Mouse (Mus musculus) midbrain, embryonic 14.5 days (tissue): ENCODE data around the gene 6030468B19Rik. TPM values are rescaled to one million over a fixed set of nuclear protein-coding genes. Genes with fewer than 3 reads are reported as not detected.

Experiments
- ATAC-seq: fragments of 200-750 bp; cut with Nextera tagmentation; 2 replicates; pipeline ENCODE4 v1.8.0; 2017; ENCODE audit warnings: moderate number of reproducible peaks, moderate library complexity; ENCODE audit not compliant: low FRiP score, low TSS enrichment
- DNase-seq: peaks from one replicate; pipeline ENCODE4 v3.0.0-alpha.2; 2015
- H3K27ac ChIP-seq: fragments of 300-500 bp; sonication (generic); replicated peaks from 2 replicates; pipeline ENCODE4 v1.5.1; 2014; ENCODE audit warnings: mild to moderate bottlenecking, low read depth, low read length, moderate library complexity
- H3K27me3 ChIP-seq: fragments of 300-500 bp; sonication (generic); 2 replicates; pipeline ENCODE4 v1.6.1; 2014; ENCODE audit warnings: low read length, control low read depth, mixed read lengths; ENCODE audit not compliant: control insufficient read depth, insufficient read depth
- H3K36me3 ChIP-seq: fragments of 300-500 bp; sonication (generic); 2 replicates; pipeline ENCODE4 v1.6.1; 2014; ENCODE audit warnings: low read length, control low read depth; ENCODE audit not compliant: control insufficient read depth, insufficient read depth
- H3K4me1 ChIP-seq: fragments of 300-500 bp; sonication (generic); 2 replicates; pipeline ENCODE4 v1.6.1; 2014; ENCODE audit warnings: mild to moderate bottlenecking, antibody characterized with exemption, low read length, control low read depth; ENCODE audit not compliant: control insufficient read depth, insufficient read depth
- H3K4me2 ChIP-seq: fragments of 300-500 bp; sonication (generic); 2 replicates; pipeline ENCODE4 v1.6.1; 2014; ENCODE audit warnings: mild to moderate bottlenecking, low read length, moderate library complexity
- H3K4me3 ChIP-seq: fragments of 300-500 bp; sonication (generic); replicated peaks from 2 replicates; pipeline ENCODE4 v1.5.1; 2014; ENCODE audit warnings: low read depth, low read length
- H3K9ac ChIP-seq: fragments of 300-500 bp; sonication (generic); replicated peaks from 2 replicates; pipeline ENCODE4 v1.6.1; 2014; ENCODE audit warnings: mild to moderate bottlenecking, low read length, moderate library complexity
- H3K9me3 ChIP-seq: fragments of 300-500 bp; sonication (generic); 2 replicates; pipeline ENCODE4 v1.6.1; 2016; ENCODE audit warnings: low read length, control low read depth, mixed read lengths; ENCODE audit not compliant: control insufficient read depth
- WGBS: fragments of 180-500 bp; shearing (Covaris S2); extraction: QIAGEN DNeasy Blood & Tissue Kit; methylation state at CpG from one replicate; pipeline ENCODE4 v1.1.7; 2014; 5-methylcytosine and 5-hydroxymethylcytosine counted together
- polyA plus RNA-seq: library from polyadenylated mRNA; unstranded; fragments of >200 nt; fragmentation: Nextera tagmentation; extraction: Ambion mirVana; gene quantifications from 2 replicates; pipeline ENCODE4 v1.2.1, GENCODE M21; 2014

The 6030468B19Rik gene
- polyA plus RNA-seq, 1 experiment from 2014 or later: not detected

DNA sequence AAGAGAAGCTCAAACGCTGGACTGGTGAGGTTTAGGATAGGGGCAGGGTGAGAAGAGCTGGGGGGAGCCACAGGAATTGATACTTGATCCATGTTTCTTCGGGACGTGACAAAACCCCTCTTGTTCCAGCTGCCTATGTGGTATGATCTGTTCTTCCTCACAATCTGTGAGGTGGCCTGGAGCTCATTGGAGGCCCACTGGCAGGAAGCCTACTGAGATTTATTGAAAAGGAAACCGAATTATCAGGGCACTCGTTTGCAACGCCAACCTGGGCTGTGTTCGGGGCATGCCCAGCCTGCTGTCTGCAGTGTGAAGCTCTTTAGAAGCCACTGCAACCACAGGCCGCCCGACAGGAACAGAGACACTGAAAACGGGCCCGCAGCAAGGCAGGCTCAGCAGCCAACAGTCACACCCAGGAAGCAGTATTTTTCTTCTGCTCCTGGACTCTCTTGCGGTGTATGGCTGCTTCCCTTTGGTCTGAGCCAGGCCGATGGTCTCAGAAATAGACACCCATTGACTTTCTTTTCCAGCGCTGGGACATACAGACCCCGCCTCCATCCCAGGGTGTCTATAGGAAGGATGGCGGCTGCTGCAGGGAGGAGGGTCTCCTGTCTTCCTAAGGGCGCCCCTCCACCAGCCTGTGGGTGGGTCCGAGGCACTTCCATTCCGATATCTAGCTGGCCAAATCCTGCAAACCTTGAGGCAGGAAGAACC, 51.0 kb downstream of the 6030468B19Rik start:
- H3K4me1 ChIP-seq: peaks cover 13% of the 10 kb centered on the region
- H3K27me3 ChIP-seq: no peaks in the 10 kb centered on the region
- ATAC-seq (peak; percentile 85), DNase-seq (no peak)
- no peaks in the 10 kb centered on the region for H3K9me3 ChIP-seq
- peak overlapping the region; percentile 82 for H3K9ac ChIP-seq
- H3K4me3 ChIP-seq: peak overlapping the region; percentile 62
- peak overlapping the region; percentile 97 for H3K27ac ChIP-seq
- H3K36me3 ChIP-seq: no peaks in the 10 kb centered on the region
- peak overlapping the region; percentile 89 for H3K4me2 ChIP-seq
- 12% methylated on average over 19 of the region's 19 CpGs for WGBS

DNA sequence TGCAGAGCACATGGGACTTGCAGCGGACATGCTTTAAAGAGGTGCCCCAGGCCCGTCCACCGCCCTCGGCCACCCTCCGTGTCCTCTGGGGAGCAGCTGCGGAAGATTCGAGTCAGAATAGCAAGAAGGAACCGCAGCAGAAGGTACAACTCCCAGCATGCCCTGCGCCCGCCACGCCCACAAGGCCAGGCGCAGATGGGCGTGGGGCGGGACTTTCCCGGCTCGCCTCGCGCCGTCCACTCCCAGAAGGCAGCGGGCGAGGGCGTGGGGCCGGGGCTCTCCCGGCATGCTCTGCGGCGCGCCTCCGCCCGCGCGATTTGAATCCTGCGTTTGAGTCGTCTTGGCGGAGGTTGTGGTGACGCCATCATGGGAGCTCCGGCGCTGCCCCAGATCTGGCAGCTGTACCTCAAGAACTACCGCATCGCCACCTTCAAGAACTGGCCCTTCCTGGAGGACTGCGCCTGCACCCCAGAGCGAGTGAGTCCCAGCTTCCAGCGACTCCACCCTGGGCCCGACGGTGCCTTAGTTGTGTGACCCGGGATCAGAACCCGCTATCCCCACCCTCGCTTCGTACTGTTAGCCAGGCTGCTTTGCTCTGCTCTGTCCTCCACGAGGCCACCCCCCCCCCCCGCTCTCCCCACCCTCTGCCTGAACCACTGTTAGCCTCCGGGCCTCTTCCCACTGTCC, 51.7 kb downstream of the 6030468B19Rik start, which contains the start of gene Birc5:
Gene Birc5, plus strand, starts transcription at position 267 of the 687 bp plus-strand sequence.
- H3K4me1 ChIP-seq: peaks cover 13% of the 10 kb centered on the region
- peak; percentile 95 for ATAC-seq
- peak within 1 kb of the TSS; percentile 97 for H3K27ac ChIP-seq
- H3K4me2 ChIP-seq: peak within 1 kb of the TSS; percentile 89
- H3K9ac ChIP-seq: peak within 1 kb of the TSS; percentile 82
- peak; percentile 99 for DNase-seq
- peak within 1 kb of the TSS; percentile 62 for H3K4me3 ChIP-seq
- H3K36me3 ChIP-seq: no peaks in the 10 kb centered on the region
- WGBS: under 1% methylated on average over 51 of the region's 51 CpGs
- no peaks in the 10 kb centered on the region for H3K27me3 ChIP-seq
- H3K9me3 ChIP-seq: no peaks in the 10 kb centered on the region

- no peak for ATAC-seq
- H3K27me3 ChIP-seq: no peaks in the 10 kb centered on the region
Measured at GRCm38 (mm10) chr11:117852875-117853274, 55.4 kb downstream of the 6030468B19Rik start.

GRCm38 (mm10) chr11:117854241-117854640, 56.8 kb downstream of the 6030468B19Rik start:
- no peaks in the 10 kb centered on the region for H3K27me3 ChIP-seq
- H3K9me3 ChIP-seq: no peaks in the 10 kb centered on the region
- H3K36me3 ChIP-seq: 0 out of 2 replicates have a peak, but pooled peaks cover 3% of the 10 kb centered on the region
- WGBS: 96% methylated on average over 9 of the region's 9 CpGs
- H3K4me1 ChIP-seq: peaks cover 5% of the 10 kb centered on the region
- no peak overlapping the region for H3K27ac ChIP-seq
- H3K4me2 ChIP-seq: no peak overlapping the region
- no peak overlapping the region for H3K4me3 ChIP-seq
- DNase-seq (no peak), ATAC-seq (no peak)
- H3K9ac ChIP-seq: no peak overlapping the region

More at GRCm38 (mm10) chr11:117852875-117853274, 55.4 kb downstream of the 6030468B19Rik start:
- Histone ChIP-seq H3K9me3 (no peaks in the 10 kb centered on the region), H3K36me3 (0 out of 2 replicates have a peak, but pooled peaks cover 3% of the 10 kb centered on the region), H3K27ac (no peak overlapping the region), H3K4me1 (peaks cover 12% of the 10 kb centered on the region), H3K9ac (no peak overlapping the region), H3K4me3 (no peak overlapping the region), H3K4me2 (no peak overlapping the region)
- DNase-seq: no peak
- 94% methylated on average over 3 of the region's 3 CpGs for WGBS

DNA sequence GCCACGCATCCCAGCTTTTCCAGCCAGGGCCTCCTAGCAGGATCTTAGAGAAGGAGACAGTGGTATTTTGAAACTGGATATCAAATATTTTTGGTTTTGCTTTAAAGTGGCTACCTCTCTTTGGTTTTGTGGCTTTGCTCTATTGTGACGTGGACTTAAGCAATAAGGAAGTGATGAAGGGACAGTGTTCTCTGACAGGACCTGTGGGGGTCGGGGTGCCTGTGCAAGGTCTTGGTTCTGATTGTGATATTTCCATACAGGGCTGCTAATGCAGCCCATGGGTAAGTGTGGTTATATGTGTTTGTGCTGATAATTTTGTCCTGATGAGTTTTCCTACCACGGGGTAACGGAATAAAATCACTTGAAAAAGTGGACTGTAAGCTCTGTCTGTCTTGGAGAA, 57.9 kb downstream of the 6030468B19Rik start:
- ATAC-seq (no peak), DNase-seq (no peak)
- 0 out of 2 replicates have a peak, but pooled peaks cover 5% of the 10 kb centered on the region for H3K27me3 ChIP-seq
- H3K4me3 ChIP-seq: no peak overlapping the region
- WGBS: 97% methylated on average over 5 of the region's 5 CpGs
- H3K9ac ChIP-seq: no peak overlapping the region
- H3K36me3 ChIP-seq: 0 out of 2 replicates have a peak, but pooled peaks cover 3% of the 10 kb centered on the region
- no peak overlapping the region for H3K27ac ChIP-seq
- H3K4me1 ChIP-seq: no peaks in the 10 kb centered on the region
- no peaks in the 10 kb centered on the region for H3K9me3 ChIP-seq
- H3K4me2 ChIP-seq: no peak overlapping the region

GRCm38 (mm10) chr11:117855975-117856374, 58.5 kb downstream of the 6030468B19Rik start:
- ATAC-seq (no peak), DNase-seq (no peak)

More at GRCm38 (mm10) chr11:117855975-117856374, 58.5 kb downstream of the 6030468B19Rik start:
- Histone ChIP-seq H3K4me1 (no peaks in the 10 kb centered on the region), H3K36me3 (0 out of 2 replicates have a peak, but pooled peaks cover 3% of the 10 kb centered on the region), H3K27me3 (peaks cover 7% of the 10 kb centered on the region; the same call in 1 of the 2 replicates), H3K27ac (no peak overlapping the region), H3K4me2 (no peak overlapping the region), H3K4me3 (no peak overlapping the region), H3K9me3 (no peaks in the 10 kb centered on the region), H3K9ac (no peak overlapping the region)
- WGBS: 93% methylated on average over 1 of the region's 1 CpGs

Other genes with a start within 250 kb of the 6030468B19Rik start
- 34.0 and 35.1 TPM in 2 replicates for gene Tnrc6c, start 143.4 kb upstream of the 6030468B19Rik start, polyA plus RNA-seq
- 0.32 and 0.66 TPM in 2 replicates for gene Tmc8, start 15.6 kb upstream of the 6030468B19Rik start, polyA plus RNA-seq
- 2.4 and 3.6 TPM in 2 replicates for gene Tmc6, start 15.5 kb upstream of the 6030468B19Rik start, polyA plus RNA-seq
- gene Gm20708, start 12.0 kb downstream of the 6030468B19Rik start, polyA plus RNA-seq: 0.47 and 1.4 TPM in 2 replicates
- gene Syngr2, start 12.0 kb downstream of the 6030468B19Rik start, polyA plus RNA-seq: 8.2 and 18.9 TPM in 2 replicates
- 4.1 TPM in 2 replicates for gene Afmid, start 28.3 kb downstream of the 6030468B19Rik start, polyA plus RNA-seq
- gene Tk1, start 28.4 kb downstream of the 6030468B19Rik start, polyA plus RNA-seq: 12.8 and 18.0 TPM in 2 replicates
- gene Birc5, start 51.6 kb downstream of the 6030468B19Rik start, polyA plus RNA-seq: 27.9 and 50.1 TPM in 2 replicates
- gene Tmem235, start 63.1 kb downstream of the 6030468B19Rik start, polyA plus RNA-seq: not detected in 2 replicates
- gene Tha1, start 75.8 kb downstream of the 6030468B19Rik start, polyA plus RNA-seq: 2.3 and 3.1 TPM in 2 replicates
- gene Socs3, start 172.4 kb downstream of the 6030468B19Rik start, polyA plus RNA-seq: 4.3 and 7.2 TPM in 2 replicates
- 47.9 and 51.4 TPM in 2 replicates for gene Pgs1, start 188.6 kb downstream of the 6030468B19Rik start, polyA plus RNA-seq